Mouse (Mus musculus) left cerebral cortex, adult 11 months (tissue): ENCODE data around the gene Ndufa5.

Experiments used
- DNase-seq: peaks from one replicate; pipeline ENCODE4 v3.0.0; 2022; ENCODE audit warnings: low spot score

The Ndufa5 gene

DNA sequence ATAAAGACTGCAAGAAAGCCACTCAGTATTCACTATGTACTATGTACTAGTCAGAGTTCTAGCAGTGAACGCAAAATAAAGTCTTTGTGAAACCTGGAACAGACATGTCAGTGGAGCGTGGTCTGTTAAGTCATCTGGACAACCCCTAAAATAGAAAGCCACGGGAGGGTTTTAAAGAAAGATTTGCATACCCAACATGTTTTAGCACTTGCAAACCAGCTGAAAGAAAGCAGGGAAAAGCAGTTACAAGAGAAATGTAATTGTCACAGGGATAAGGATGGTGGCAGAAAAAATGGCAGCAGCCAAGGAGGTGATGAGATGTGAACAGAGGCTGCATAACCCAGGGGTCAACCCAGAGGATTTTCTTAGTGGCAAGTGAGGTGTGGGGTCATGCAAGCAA, 2.1 kb downstream of the Ndufa5 start:
- DNase-seq, result no peak

DNA sequence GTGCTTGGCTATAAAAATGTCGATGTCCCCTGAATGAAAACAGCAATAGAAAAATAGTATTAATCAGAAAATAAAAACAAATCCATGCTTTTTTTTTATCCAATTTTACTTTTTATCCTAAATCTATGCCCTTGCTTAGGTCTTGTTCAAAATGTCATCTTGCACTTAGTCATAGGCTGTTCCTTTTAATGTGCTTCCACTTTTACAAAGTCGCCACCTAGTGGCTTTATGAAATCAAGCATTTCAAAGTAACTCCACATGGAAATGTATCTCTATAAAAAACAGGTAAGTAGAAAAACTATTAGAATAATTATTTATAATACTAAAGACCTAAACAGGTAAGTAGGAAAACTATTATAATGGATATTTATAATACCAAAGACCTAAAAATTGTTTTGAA, 11.6 kb downstream of the Ndufa5 start:
- no peak for DNase-seq

DNA sequence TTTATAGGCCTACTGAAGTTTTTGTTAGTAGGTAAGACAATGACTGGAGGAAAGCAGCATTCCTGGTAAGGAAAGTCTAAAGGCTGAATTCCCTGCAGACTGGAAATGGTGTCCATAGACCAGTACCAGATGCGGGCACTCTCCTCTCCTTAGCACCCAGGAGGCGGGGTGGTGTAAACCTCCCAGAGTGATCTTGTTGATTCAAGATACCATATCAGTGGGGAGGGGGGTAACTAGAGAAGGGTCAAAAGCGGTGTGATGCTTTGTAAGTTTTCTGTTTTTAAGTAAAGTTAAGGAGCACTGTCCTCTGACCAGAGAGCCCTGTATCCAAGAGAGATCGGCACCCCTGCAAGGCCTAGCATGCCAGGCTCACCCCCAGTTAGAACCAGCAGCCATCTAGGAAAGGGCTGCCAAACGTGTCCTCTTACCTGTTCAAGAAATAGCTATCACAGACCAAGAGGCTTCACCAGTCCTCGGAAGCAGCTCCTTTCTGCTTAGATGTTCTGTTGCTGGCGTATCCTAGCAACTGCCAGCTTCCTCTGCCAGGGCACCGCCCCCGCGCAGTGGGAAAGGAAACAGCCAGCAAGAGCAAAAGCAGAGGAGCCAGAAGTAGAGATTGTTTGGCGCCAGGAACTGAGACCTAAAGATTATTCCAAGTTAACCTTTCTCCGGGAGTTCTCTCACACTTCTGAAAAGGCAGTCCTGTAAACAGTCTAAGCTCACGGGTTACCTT, 13.1 kb downstream of the Ndufa5 start, which contains the start of gene Iqub:
Gene Iqub, minus strand, starts transcription at position 516 of the 733 bp plus-strand sequence.
- peak; percentile 79 for DNase-seq

DNA sequence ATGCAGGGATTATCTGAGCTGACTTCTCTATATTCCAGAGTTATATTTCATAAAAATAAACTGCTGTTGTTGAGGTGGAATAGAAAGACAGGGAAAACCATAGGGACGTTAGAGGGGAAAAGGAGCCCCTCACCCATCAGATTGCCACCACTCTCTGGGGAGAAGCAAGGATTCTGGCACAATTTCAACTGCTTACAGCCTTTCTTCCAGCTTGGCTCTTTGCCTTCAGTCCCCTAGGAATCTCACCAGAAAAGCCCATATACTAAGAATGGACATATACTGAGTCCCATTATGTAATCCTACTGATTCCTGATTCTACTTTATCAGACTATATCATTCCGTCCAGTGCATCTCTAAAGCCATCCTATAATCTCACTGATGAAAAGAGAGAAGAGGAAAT, 23.7 kb downstream of the Ndufa5 start:
- DNase-seq, result no peak

DNA sequence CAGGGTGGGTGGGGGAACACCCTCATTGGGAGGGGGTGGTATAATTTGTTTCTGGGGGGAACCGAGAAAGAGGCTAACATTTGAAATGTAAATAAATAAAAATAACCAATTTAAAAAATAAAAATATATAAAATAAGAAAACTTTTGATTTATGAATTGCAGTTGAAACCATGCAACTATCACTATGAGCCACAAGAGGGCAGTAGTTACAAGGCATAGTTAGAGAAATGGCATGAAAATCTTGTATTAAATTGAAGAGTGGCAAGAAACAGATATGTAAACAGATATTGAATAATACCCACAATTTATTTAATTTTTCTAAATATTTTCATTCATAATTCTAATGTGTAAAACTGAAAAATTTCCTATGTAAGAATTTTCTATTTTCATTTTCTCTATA, 37.5 kb downstream of the Ndufa5 start:
- DNase-seq, result no peak

DNA sequence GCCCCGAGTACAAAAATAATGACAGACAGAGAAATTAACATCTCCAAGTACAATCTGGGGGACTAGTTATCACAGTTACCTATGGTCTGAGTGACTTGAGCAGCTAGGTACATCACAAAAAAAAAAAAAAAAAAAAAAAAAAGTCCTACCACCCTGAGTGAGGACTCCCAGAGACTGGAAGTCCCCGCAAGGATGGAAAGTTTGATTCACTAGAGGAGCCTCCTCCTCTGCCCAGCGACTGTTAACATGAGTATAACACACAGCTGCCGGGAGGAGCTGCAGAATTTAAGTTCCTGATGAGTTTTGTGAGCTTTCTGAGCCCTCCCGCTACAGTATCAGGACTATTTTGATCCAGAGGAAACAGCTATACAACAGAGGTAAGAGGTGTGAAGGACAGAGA, 41.3 kb downstream of the Ndufa5 start:
- DNase-seq, result no peak

DNA sequence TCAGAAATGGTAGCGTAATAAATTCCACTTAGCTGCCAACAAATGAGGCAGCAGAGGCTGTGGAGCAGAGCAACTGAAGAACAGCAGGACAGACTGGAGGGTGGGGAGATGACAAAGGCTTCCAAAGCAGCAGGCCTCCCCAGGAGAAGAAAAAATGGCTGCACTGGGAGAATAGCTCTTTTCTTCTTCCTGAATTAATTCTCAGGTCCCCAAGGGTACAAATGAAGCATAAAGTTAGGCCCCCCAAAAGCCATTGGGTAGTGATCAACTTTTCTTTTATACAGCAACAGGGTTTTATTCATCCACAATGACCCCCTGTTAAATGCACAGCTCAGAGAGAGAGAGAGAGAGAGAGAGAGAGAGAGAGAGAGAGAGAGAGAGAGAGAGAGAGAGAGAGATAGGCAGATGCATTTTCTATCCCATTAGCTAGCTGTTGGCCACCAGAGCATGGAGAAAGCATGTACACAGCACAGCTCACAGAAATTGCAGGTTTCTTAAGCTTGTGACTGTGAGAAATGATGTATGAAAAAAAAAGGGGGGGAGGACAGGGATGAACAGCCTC, 57.2 kb downstream of the Ndufa5 start:
- peak; percentile 5 for DNase-seq

DNA sequence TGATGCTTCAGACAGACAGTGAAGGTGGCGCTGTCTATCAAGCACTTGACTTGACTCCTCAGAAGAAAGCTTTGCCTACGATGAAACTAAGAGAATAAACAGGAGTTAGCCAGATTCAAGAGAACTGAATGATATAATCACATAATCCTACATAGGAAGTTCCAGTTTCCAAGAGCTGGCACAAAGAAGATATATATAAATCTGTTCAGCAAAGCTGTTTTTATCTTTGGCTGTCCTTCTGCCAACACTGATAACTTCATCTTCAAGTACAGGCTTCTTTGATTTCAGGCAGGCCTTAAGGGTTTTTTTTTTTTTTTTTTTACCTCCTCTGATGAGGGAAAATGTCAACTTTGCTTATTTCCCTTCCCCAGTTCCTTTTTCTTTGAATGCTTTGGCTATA, 57.7 kb downstream of the Ndufa5 start:
- peak; percentile 8 for DNase-seq
